In the genomic region with DNA sequence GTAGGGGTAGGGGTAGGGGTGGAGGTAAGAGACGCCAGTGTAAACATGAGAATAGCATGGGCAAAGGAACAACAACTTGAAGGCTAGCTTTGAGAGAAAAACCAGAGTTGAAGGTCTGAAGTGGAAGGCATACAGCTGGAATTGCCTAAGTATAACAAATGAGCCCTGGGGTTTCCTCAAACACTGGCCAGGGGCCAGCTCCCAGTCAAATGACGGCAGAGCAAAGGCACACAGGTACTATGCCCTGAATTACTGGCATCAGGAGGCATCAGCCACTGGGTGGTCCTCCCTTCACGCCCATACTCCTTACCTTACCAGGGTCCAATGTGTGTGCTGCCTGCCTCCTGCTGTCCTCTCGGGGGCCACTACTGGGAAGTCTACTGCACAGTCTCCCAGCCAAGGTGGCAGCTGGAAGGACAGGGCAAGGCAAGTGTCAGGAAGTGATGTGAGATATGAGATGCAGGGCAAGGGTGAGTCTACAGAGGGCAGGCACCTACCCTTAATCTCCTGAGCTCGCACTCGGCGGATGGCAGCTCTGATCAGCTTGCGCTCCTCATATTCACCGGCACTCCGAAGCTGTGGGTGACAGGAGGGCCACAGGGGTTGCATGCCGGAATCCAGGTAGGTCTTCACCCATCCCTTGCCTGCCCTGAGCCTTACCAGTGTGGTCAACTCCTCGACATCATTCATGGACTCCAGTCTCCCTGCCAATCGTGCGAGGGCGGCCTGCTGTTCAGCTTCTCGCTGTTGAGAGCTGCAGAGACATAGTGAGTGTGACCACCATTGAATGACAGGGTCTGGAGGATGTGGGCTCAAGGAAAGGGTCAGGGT, we compare ENCODE assay signal across 18 mouse cellular contexts. TPM values are rescaled to one million over a fixed set of nuclear protein-coding genes. Genes with fewer than 3 reads are reported as not detected.
DNase-seq lines count a peak whose midpoint lies in the region; ATAC-seq and TF ChIP-seq lines count a peak whose summit lies in the region.
"Had no signal": no experiment of that assay in that cellular context is flagged by ENCODE, and none has a peak within 500 bp of the region (broad histone marks: within the 10 kb centered on the region; RNA-seq: fewer than 3 reads in every experiment).

No protein-coding gene starts in this region.

- DNase-seq in cerebellum, adult 11 months, result peak; percentile 14
- no peak for DNase-seq in cerebellum, postnatal 36 days
- DNase-seq in heart, adult 11 months, result peak; percentile 92
- no peak for DNase-seq in limb, embryonic 10.5 days (ENCODE audit: low spot score)
- no peak for DNase-seq in stomach, postnatal 0 days (ENCODE audit: low spot score)
- DNase-seq: adrenal gland, postnatal 10 days; gastrocnemius, postnatal 25 days; kidney, adult 2 months; layer of hippocampus, postnatal 36 days; lung, adult 18-20 months; thymus, postnatal 25 days had no signal

- H3K27me3 ChIP-seq in heart, embryonic 11.5 days (ENCODE audit: control insufficient read depth, insufficient read depth, low read length), result no peaks in the 10 kb centered on the region
- no peaks in the 10 kb centered on the region for H3K27me3 ChIP-seq in limb, embryonic 12.5 days
- no peaks in the 10 kb centered on the region for H3K27me3 ChIP-seq in limb, embryonic 10.5 days (ENCODE audit: low read depth, poor library complexity, severe bottlenecking)
- no peaks in the 10 kb centered on the region for H3K27me3 ChIP-seq in stomach, postnatal 0 days (ENCODE audit: control insufficient read depth, insufficient read depth, low read length)
- H3K27me3 ChIP-seq: hindbrain, embryonic 12.5 days; limb, embryonic 13.5 days; liver, embryonic 12.5 days; midbrain, embryonic 12.5 days had no signal

- H3K4me2 ChIP-seq in heart, embryonic 11.5 days, result no peak overlapping the region
- no peak overlapping the region for H3K4me2 ChIP-seq in limb, embryonic 12.5 days
- H3K4me2 ChIP-seq in stomach, postnatal 0 days (replicated peaks; ENCODE audit: low read depth), result 0 out of 2 replicates have a peak overlapping the region, but pooled peaks have one; percentile 11
- H3K4me2 ChIP-seq: hindbrain, embryonic 12.5 days; limb, embryonic 13.5 days; liver, embryonic 12.5 days; midbrain, embryonic 12.5 days had no signal

- WGBS in heart, embryonic 11.5 days (ENCODE audit: insufficient replicate concordance), result 84% methylated on average over 16 of the region's 16 CpGs
- 89% methylated on average over 16 of the region's 16 CpGs for WGBS in limb, embryonic 12.5 days
- 91% methylated on average over 16 of the region's 16 CpGs for WGBS in limb, embryonic 10.5 days
- WGBS in stomach, postnatal 0 days, result 81% methylated on average over 16 of the region's 16 CpGs

- H3K27ac ChIP-seq in heart, embryonic 11.5 days (ENCODE audit: low read depth, low read length), result no peak overlapping the region
- H3K27ac ChIP-seq in limb, embryonic 12.5 days, result no peak overlapping the region
- H3K27ac ChIP-seq in limb, embryonic 10.5 days, result no peak overlapping the region
- no peak overlapping the region for H3K27ac ChIP-seq in stomach, postnatal 0 days (replicated peaks)
- H3K27ac ChIP-seq: hindbrain, embryonic 12.5 days; limb, embryonic 13.5 days; liver, embryonic 12.5 days; midbrain, embryonic 12.5 days had no signal

- no peaks in the 10 kb centered on the region for H3K9me3 ChIP-seq in heart, embryonic 11.5 days (replicated peaks; ENCODE audit: control insufficient read depth, low read length)
- no peaks in the 10 kb centered on the region for H3K9me3 ChIP-seq in limb, embryonic 12.5 days
- H3K9me3 ChIP-seq in limb, embryonic 10.5 days (replicated peaks), result no peaks in the 10 kb centered on the region
- H3K9me3 ChIP-seq in stomach, postnatal 0 days (ENCODE audit: control insufficient read depth, low read length), result no peaks in the 10 kb centered on the region
- H3K9me3 ChIP-seq: hindbrain, embryonic 12.5 days; limb, embryonic 13.5 days; liver, embryonic 12.5 days; midbrain, embryonic 12.5 days had no signal

- H3K9ac ChIP-seq in heart, embryonic 11.5 days (ENCODE audit: low read depth, low read length), result no peak overlapping the region
- H3K9ac ChIP-seq in limb, embryonic 12.5 days (replicated peaks), result 0 out of 2 replicates have a peak overlapping the region, but pooled peaks have one; percentile 4
- H3K9ac ChIP-seq in stomach, postnatal 0 days (ENCODE audit: low read length), result 0 out of 2 replicates have a peak overlapping the region, but pooled peaks have one; percentile 8
- H3K9ac ChIP-seq: hindbrain, embryonic 12.5 days; liver, embryonic 12.5 days had no signal

- TF ChIP-seq CTCF in stomach, postnatal 0 days (IDR thresholded peaks at IDR 0.05; ENCODE audit: low read depth), result no peak

- no peak for TF ChIP-seq EP300 in stomach, postnatal 0 days (optimal IDR thresholded peaks at IDR 0.05)

- no peak for ATAC-seq in heart, embryonic 11.5 days (replicated peaks; ENCODE audit: insufficient number of reproducible peaks, low FRiP score, low TSS enrichment)
- ATAC-seq in limb, embryonic 12.5 days (ENCODE audit: insufficient number of reproducible peaks, insufficient read depth, low FRiP score, low TSS enrichment, low read depth), result no peak
- ATAC-seq in stomach, postnatal 0 days (ENCODE audit: low FRiP score, low TSS enrichment), result no peak
- ATAC-seq: forebrain, embryonic 14.5 days; liver, embryonic 12.5 days had no signal

- H3K4me1 ChIP-seq in heart, embryonic 11.5 days (ENCODE audit: control insufficient read depth, insufficient read depth, low read length), result peaks cover 21% of the 10 kb centered on the region
- H3K4me1 ChIP-seq in limb, embryonic 12.5 days (replicated peaks), result peaks cover 22% of the 10 kb centered on the region
- H3K4me1 ChIP-seq in limb, embryonic 10.5 days, result peaks cover 25% of the 10 kb centered on the region
- H3K4me1 ChIP-seq in stomach, postnatal 0 days (replicated peaks; ENCODE audit: control insufficient read depth, insufficient read depth), result peaks cover 6% of the 10 kb centered on the region

- H3K4me3 ChIP-seq in heart, embryonic 11.5 days (ENCODE audit: low read depth, low read length), result no peak overlapping the region
- no peak overlapping the region for H3K4me3 ChIP-seq in limb, embryonic 12.5 days (replicated peaks)
- H3K4me3 ChIP-seq in limb, embryonic 10.5 days, result no peak overlapping the region
- H3K4me3 ChIP-seq in stomach, postnatal 0 days (ENCODE audit: low read depth, low read length), result no peak overlapping the region
- H3K4me3 ChIP-seq: hindbrain, embryonic 12.5 days; limb, embryonic 13.5 days; liver, embryonic 12.5 days; midbrain, embryonic 12.5 days had no signal

- peaks cover 45% of the 10 kb centered on the region for H3K36me3 ChIP-seq in heart, embryonic 11.5 days (ENCODE audit: control insufficient read depth, insufficient read depth, low read length)
- peaks cover 71% of the 10 kb centered on the region for H3K36me3 ChIP-seq in limb, embryonic 12.5 days
- peaks cover 79% of the 10 kb centered on the region for H3K36me3 ChIP-seq in limb, embryonic 10.5 days
- H3K36me3 ChIP-seq in stomach, postnatal 0 days (ENCODE audit: control insufficient read depth, insufficient read depth, low read length), result peaks cover 33% of the 10 kb centered on the region

RNA-seq across cellular contexts. Expression of a gene that starts 8.1 kb away (rescaled TPM):
- 66.9 and 72.9 TPM in 2 replicates for polyA plus RNA-seq in heart, embryonic 11.5 days (2014; fragmentation: Nextera tagmentation; extraction: Ambion mirVana)
- 46.4 and 46.8 TPM in 2 replicates for polyA plus RNA-seq in limb, embryonic 12.5 days (2016; fragmentation: Nextera tagmentation; extraction: Ambion mirVana)
- polyA plus RNA-seq in limb, embryonic 10.5 days (2016; fragmentation: Nextera tagmentation; extraction: Ambion mirVana), result 43.0 and 52.8 TPM in 2 replicates
- polyA plus RNA-seq in stomach, postnatal 0 days (2015; fragmentation: Nextera tagmentation; extraction: Ambion mirVana), result 103 TPM in 2 replicates

RNA-seq across cellular contexts. Expression of a gene that starts 17.8 kb away (rescaled TPM):
- 122 and 127 TPM in 2 replicates for polyA plus RNA-seq in heart, embryonic 11.5 days (2014; fragmentation: Nextera tagmentation; extraction: Ambion mirVana)
- polyA plus RNA-seq in limb, embryonic 12.5 days (2016; fragmentation: Nextera tagmentation; extraction: Ambion mirVana), result 79.4 and 80.2 TPM in 2 replicates
- polyA plus RNA-seq in limb, embryonic 10.5 days (2016; fragmentation: Nextera tagmentation; extraction: Ambion mirVana), result 24.4 and 35.0 TPM in 2 replicates
- polyA plus RNA-seq in stomach, postnatal 0 days (2015; fragmentation: Nextera tagmentation; extraction: Ambion mirVana), result 179 and 191 TPM in 2 replicates

RNA-seq across cellular contexts. Expression of a gene that starts 27.7 kb away (rescaled TPM):
- polyA plus RNA-seq in heart, embryonic 11.5 days (2014; fragmentation: Nextera tagmentation; extraction: Ambion mirVana), result 6.5 and 7.0 TPM in 2 replicates
- 0.10 TPM in 1 of 2 replicates, not detected in the other for polyA plus RNA-seq in limb, embryonic 12.5 days (2016; fragmentation: Nextera tagmentation; extraction: Ambion mirVana)
- polyA plus RNA-seq in limb, embryonic 10.5 days (2016; fragmentation: Nextera tagmentation; extraction: Ambion mirVana), result 0.06 and 0.09 TPM in 2 replicates
- 2.4 and 2.7 TPM in 2 replicates for polyA plus RNA-seq in stomach, postnatal 0 days (2015; fragmentation: Nextera tagmentation; extraction: Ambion mirVana)

RNA-seq across cellular contexts. Expression of a gene that starts 44.2 kb away (rescaled TPM):
- polyA plus RNA-seq in heart, embryonic 11.5 days (2014; fragmentation: Nextera tagmentation; extraction: Ambion mirVana), result 0.26 and 0.39 TPM in 2 replicates
- 0.45 and 0.53 TPM in 2 replicates for polyA plus RNA-seq in limb, embryonic 12.5 days (2016; fragmentation: Nextera tagmentation; extraction: Ambion mirVana)
- 1.2 and 1.5 TPM in 2 replicates for polyA plus RNA-seq in limb, embryonic 10.5 days (2016; fragmentation: Nextera tagmentation; extraction: Ambion mirVana)
- polyA plus RNA-seq in stomach, postnatal 0 days (2015; fragmentation: Nextera tagmentation; extraction: Ambion mirVana), result 9.4 and 11.0 TPM in 2 replicates

Comparison
In these comparisons a context has a peak if more than half of its experiments do, and no peak if none do; other contexts are left out.
1. DNase-seq: peak in cerebellum, adult 11 months (single experiment) and heart, adult 11 months (single experiment); none in cerebellum, postnatal 36 days (0 of 2), limb, embryonic 10.5 days (single experiment) and stomach, postnatal 0 days (single experiment).